Mouse (Mus musculus) splenic B cell, adult 2 months (primary cell): Measurements from ENCODE around the gene Cntn4.

Experiments
- DNase-seq: peaks from one replicate; pipeline ENCODE4 v3.0.0-alpha.2; 2011; ENCODE audit warnings: low read depth, low spot score
- H3K27me3 ChIP-seq: 2 replicates; pipeline ENCODE4 v1.6.1; 2012; ENCODE audit warnings: mild to moderate bottlenecking, low read length, moderate library complexity, mixed read lengths; ENCODE audit not compliant: control insufficient read depth, poor library complexity, insufficient read depth, severe bottlenecking
- H3K36me3 ChIP-seq: 2 replicates; pipeline ENCODE4 v1.6.1; 2012; ENCODE audit warnings: mild to moderate bottlenecking, low read length, moderate library complexity, mixed read lengths; ENCODE audit not compliant: control insufficient read depth, poor library complexity, insufficient read depth, severe bottlenecking

Gene Cntn4

DNA sequence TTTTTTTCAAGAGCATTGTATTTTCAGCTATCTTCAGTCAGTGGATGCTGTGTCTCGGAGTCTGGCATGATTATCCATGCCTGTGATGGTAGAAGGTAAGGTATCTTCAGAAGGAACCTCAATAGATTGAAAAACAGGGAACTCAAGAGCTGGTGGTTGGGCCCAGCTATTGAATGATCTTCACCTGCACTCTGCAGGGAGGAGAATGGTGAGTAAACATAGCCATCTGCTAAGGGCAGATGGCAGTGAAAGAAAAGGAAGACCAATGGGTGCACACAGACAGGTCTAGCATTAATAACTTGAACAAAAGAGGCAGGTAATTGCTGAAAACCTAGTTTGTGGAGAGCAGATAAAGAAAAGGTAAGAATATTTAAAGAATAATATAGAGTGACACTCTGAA is 261.0 kb downstream of the Cntn4 start:
- H3K36me3 ChIP-seq = no peaks in the 10 kb centered on the region
- H3K27me3 ChIP-seq = no peaks in the 10 kb centered on the region
- no peak for DNase-seq

DNA sequence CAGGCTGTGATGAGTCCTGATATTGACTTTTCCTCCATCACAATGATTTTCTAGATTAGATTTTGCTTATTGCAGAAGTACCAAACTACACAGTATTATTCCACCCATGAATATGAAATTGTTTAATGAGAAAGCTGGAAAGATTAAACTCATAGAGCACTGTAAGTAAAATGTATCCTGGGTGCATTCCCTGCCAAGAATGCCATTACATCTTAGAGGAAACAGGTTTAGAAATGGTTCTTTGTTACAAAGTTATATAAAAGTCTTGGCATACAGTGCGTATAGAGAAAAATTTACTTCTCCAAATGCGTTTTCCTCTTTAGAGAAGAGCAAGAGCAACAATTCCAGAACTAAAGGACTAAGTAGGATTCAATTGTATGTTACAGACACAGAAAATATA is 261.8 kb downstream of the Cntn4 start:
- no peaks in the 10 kb centered on the region for H3K27me3 ChIP-seq
- no peak for DNase-seq
- H3K36me3 ChIP-seq = no peaks in the 10 kb centered on the region

- no peaks in the 10 kb centered on the region for H3K36me3 ChIP-seq
- DNase-seq = no peak
- H3K27me3 ChIP-seq = no peaks in the 10 kb centered on the region
These were observed 263.1 kb downstream of the Cntn4 start for GRCm38 (mm10) chr6:105940591-105940990.

DNA sequence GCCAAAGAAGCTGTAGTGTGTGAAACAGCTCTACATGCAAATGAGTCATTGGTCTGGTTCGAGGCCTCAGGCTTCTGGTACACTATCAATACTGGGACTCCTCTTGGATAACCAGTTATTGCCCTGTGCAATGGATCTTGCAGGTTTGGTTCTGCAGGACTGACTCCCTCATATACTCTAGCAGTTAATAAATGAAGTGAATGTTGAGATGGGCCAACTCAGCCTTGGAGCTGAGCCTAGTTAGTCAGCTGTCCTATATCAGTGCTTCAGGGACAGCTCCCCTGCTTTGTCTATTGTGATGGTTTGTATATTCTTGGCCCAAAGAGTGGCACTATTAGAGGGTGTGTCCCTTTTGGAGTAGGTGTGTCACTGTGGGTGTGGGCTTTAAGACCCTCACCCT is 314.0 kb downstream of the Cntn4 start:
- Histone ChIP-seq H3K27me3 (no peaks in the 10 kb centered on the region), H3K36me3 (no peaks in the 10 kb centered on the region)
- DNase-seq = no peak

DNA sequence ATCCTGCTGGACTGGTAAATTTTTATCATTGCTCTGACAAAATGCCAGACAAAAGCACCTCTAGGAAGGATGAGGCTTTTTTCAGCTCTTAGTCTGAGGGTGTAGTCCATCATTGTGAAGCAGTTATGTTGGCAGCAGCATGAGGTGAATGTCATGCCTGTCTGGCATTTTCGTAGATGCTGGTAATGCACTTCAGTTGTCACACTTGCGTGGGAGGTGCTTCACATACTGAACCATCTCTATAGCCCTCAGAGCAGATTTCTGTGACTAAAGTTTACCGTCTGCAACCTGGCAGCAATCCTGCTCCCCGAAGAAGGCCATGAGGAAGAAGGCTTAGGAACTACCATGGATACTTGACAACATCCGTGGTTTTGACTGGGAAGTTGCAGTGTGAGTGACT is 335.6 kb downstream of the Cntn4 start:
- no peak for DNase-seq
- H3K36me3 ChIP-seq = no peaks in the 10 kb centered on the region
- H3K27me3 ChIP-seq = no peaks in the 10 kb centered on the region

DNA sequence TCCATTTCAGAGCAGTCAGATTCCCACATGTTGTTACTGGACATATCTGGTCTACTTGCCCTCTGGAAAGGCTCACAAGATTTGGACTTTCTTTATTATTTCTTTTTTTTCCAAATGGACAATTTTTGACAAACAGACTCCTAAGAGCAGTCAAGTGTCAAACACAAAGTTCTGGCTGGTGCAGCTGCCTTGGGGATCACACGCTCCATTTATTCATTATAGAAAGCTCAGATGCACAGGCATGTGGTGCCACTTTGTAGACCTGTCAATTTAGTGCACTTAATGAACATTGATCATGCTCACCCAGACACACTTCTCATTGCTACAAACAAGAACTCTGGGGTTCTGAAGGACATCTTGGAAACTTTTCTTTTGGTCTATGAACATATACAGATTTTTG is 337.7 kb downstream of the Cntn4 start:
- Histone ChIP-seq H3K36me3 (no peaks in the 10 kb centered on the region), H3K27me3 (no peaks in the 10 kb centered on the region)
- DNase-seq = no peak

DNA sequence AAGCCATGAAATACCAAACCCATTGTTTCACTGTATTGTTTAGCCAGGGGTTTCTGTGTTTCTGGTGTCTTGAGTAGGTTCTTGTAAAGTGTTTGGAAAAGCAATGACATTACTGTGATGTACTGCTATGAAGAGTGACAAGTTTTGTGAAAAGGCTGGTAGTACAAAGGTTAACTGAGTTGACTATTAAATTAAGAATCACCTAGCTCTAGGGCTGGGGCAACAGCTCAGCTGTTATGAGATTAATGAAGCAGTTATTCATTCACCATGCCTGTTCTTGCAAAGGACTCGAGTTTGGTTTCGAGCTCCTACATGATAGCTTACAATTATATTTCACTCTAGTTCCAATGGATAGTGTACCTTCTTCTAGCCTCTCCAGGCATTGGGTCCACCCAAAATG is 371.4 kb downstream of the Cntn4 start:
- Histone ChIP-seq H3K36me3 (no peaks in the 10 kb centered on the region), H3K27me3 (no peaks in the 10 kb centered on the region)
- no peak for DNase-seq

DNA sequence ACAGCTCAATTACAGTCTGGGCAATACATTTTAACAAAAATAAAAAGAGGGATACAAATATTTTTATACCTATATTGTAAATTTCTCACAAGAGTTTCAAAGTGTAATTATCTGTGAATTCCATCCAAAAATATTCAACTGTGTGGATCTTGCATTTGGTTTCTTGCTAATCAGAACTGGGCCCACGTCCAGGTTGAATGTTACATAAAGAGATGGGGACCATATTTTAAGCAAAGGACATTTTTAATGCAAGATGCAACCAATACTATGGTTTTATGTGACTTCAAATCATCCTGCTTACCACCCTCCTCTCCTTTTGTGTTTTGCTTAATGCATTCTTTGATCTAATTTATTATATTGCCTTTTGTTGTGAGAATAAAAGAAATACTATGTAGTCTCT is 378.7 kb downstream of the Cntn4 start:
- H3K27me3 ChIP-seq = no peaks in the 10 kb centered on the region
- DNase-seq = no peak
- no peaks in the 10 kb centered on the region for H3K36me3 ChIP-seq

- Histone ChIP-seq H3K27me3 (no peaks in the 10 kb centered on the region; the same call in 1 of the 2 replicates), H3K36me3 (no peaks in the 10 kb centered on the region)
- DNase-seq = no peak
These were observed 400.7 kb downstream of the Cntn4 start for GRCm38 (mm10) chr6:106078071-106078603.

DNA sequence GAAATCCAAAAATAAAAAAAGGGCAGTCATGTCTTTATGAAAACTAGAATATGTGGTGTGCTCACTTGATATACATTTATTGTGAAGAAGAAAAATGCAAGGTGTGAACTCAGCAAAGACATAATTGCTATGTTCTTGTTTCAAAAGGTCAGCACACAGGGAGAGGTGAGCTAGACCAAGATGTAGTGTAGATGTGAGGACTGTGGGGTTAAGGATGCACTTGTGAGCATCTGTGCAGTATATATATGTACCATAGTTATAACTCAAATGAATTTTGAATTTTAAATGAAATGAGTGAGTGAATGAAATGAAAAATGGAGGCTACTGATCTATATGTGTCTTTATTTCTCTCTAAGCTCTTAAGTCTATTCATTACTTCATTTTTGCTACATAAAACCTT is 401.2 kb downstream of the Cntn4 start:
- H3K36me3 ChIP-seq = no peaks in the 10 kb centered on the region
- no peak for DNase-seq
- no peaks in the 10 kb centered on the region; the same call in 1 of the 2 replicates for H3K27me3 ChIP-seq

DNA sequence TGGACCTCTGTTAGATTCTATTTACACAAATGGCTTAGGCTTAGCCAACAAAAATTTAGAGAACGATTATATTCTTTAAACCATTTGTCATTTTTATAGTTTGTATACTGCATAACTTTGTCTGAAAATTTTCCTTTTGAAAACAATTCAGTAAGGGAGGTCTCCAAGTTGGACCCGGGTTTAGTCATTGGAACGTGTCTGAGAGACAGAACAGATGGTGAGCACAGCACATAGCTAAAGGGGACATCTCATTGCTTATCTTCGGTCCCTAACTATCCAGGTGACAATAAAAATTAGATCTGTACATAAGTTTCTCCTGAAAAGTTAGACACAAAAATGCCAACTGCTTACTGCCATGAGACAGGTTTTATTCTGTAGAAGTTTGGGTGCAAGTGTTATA is 420.4 kb downstream of the Cntn4 start:
- no peaks in the 10 kb centered on the region for H3K27me3 ChIP-seq
- DNase-seq = no peak
- no peaks in the 10 kb centered on the region for H3K36me3 ChIP-seq

DNA sequence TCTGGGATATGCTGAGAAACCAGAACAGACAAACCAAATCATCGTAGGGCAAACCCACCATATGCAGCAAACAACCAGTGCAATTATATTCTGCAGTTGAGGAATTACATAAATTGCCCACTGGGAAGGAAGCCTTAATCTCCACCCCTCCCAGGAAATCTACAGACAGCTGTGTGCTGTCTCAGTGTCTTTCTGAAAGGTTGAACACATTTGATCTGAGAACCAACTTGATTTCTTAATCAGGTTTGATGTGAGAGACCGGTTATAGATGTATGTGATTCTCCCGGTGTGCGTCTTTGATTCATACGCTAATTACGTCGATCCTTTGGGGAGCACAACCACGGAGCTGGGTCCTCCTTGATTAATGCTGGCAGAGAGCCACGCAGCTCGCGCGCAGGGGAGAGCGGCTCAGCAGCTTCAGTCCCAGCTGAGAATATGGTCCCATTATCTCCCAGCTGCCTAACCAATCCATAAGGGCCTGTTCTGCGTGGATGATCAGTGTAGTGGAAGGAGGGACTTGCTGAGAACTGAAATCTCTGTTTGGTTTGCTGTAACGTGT is 441.1 kb downstream of the Cntn4 start:
- DNase-seq = no peak
- H3K36me3 ChIP-seq = no peaks in the 10 kb centered on the region
- H3K27me3 ChIP-seq = no peaks in the 10 kb centered on the region

GRCm38 (mm10) chr6:106153530-106153929 is 476.1 kb downstream of the Cntn4 start:
- DNase-seq = no peak
- Histone ChIP-seq H3K36me3 (no peaks in the 10 kb centered on the region), H3K27me3 (no peaks in the 10 kb centered on the region)

GRCm38 (mm10) chr6:106155362-106155761 is 477.9 kb downstream of the Cntn4 start:
- Histone ChIP-seq H3K36me3 (no peaks in the 10 kb centered on the region), H3K27me3 (no peaks in the 10 kb centered on the region)
- no peak for DNase-seq

- Histone ChIP-seq H3K36me3 (no peaks in the 10 kb centered on the region), H3K27me3 (no peaks in the 10 kb centered on the region)
- DNase-seq = no peak
These were observed 500.1 kb downstream of the Cntn4 start for GRCm38 (mm10) chr6:106177546-106177945.

- H3K36me3 ChIP-seq = no peaks in the 10 kb centered on the region
- no peak for DNase-seq
These were observed 504.1 kb downstream of the Cntn4 start for GRCm38 (mm10) chr6:106181596-106181995.

More at GRCm38 (mm10) chr6:106181596-106181995, 504.1 kb downstream of the Cntn4 start:
- H3K27me3 ChIP-seq = no peaks in the 10 kb centered on the region
